Mouse (Mus musculus) intestine, embryonic 16.5 days (tissue): ENCODE data around the gene Olfr69. TPM values are rescaled to one million over a fixed set of nuclear protein-coding genes. Genes with fewer than 3 reads are reported as not detected.
"Not testable (repeated sequence)": the region's sequence is repeated elsewhere in the genome, so short reads cannot be mapped to it uniquely, and the experiment has no call there.

Source experiments
- ATAC-seq: fragments of 200-750 bp; cut with Nextera tagmentation; 2 replicates; pipeline ENCODE4 v1.8.0; 2017; ENCODE audit warnings: moderate TSS enrichment, moderate library complexity
- H3K27ac ChIP-seq: fragments of 300-500 bp; sonication (generic); 2 replicates; pipeline ENCODE4 v1.5.1; 2014; ENCODE audit warnings: mild to moderate bottlenecking, low read length
- H3K27me3 ChIP-seq: fragments of 300-500 bp; sonication (generic); replicated peaks from 2 replicates; pipeline ENCODE4 v1.6.1; 2014; ENCODE audit warnings: low read length, control low read depth, mixed read lengths; ENCODE audit not compliant: control insufficient read depth, insufficient read depth
- H3K36me3 ChIP-seq: fragments of 300-500 bp; sonication (generic); 2 replicates; pipeline ENCODE4 v1.6.1; 2014; ENCODE audit warnings: low read length, control low read depth; ENCODE audit not compliant: control insufficient read depth, insufficient read depth
- H3K4me1 ChIP-seq: fragments of 300-500 bp; sonication (generic); 2 replicates; pipeline ENCODE4 v1.6.1; 2014; ENCODE audit warnings: low read length, control low read depth, mixed read lengths; ENCODE audit not compliant: control insufficient read depth, insufficient read depth
- H3K4me2 ChIP-seq: fragments of 300-500 bp; sonication (generic); 2 replicates; pipeline ENCODE4 v1.6.1; 2014; ENCODE audit warnings: low read depth, low read length, control low read depth
- H3K4me3 ChIP-seq: fragments of 300-500 bp; sonication (generic); 2 replicates; pipeline ENCODE4 v1.5.1; 2014; ENCODE audit warnings: mild to moderate bottlenecking, low read length
- H3K9ac ChIP-seq: fragments of 300-500 bp; sonication (generic); 2 replicates; pipeline ENCODE4 v1.6.1; 2014; ENCODE audit warnings: low read depth, low read length
- H3K9me3 ChIP-seq: fragments of 300-500 bp; sonication (generic); 2 replicates; pipeline ENCODE4 v1.6.1; 2016; ENCODE audit warnings: low read length, control low read depth; ENCODE audit not compliant: control insufficient read depth
- WGBS: fragments of 180-500 bp; shearing (Covaris S2); extraction: QIAGEN DNeasy Blood & Tissue Kit; methylation state at CpG from one replicate; pipeline ENCODE4 v1.1.7; 2014; 5-methylcytosine and 5-hydroxymethylcytosine counted together
- polyA plus RNA-seq: library from polyadenylated mRNA; unstranded; fragments of >200 nt; fragmentation: Nextera tagmentation; extraction: Ambion mirVana; gene quantifications from 2 replicates; pipeline ENCODE4 v1.2.1, GENCODE M21; 2015

Gene Olfr69
- polyA plus RNA-seq, 1 experiment from 2014 or later = not detected

GRCm38 (mm10) chr7:103757233-103757632 is 14.2 kb downstream of the Olfr69 start, which contains the start of gene Olfr630:
Gene Olfr630, minus strand, starts transcription at chr7:103757333.
- no peaks in the 10 kb centered on the region for H3K4me1 ChIP-seq
- no peaks in the 10 kb centered on the region for H3K9me3 ChIP-seq
- H3K27ac ChIP-seq = no peak within 1 kb of the TSS
- no peak within 1 kb of the TSS for H3K9ac ChIP-seq
- H3K4me2 ChIP-seq = no peak within 1 kb of the TSS
- H3K36me3 ChIP-seq = no peaks in the 10 kb centered on the region
- WGBS = 44% methylated on average over 2 of the region's 2 CpGs
- no peaks in the 10 kb centered on the region for H3K27me3 ChIP-seq
- no peak within 1 kb of the TSS for H3K4me3 ChIP-seq
- no peak for ATAC-seq

DNA sequence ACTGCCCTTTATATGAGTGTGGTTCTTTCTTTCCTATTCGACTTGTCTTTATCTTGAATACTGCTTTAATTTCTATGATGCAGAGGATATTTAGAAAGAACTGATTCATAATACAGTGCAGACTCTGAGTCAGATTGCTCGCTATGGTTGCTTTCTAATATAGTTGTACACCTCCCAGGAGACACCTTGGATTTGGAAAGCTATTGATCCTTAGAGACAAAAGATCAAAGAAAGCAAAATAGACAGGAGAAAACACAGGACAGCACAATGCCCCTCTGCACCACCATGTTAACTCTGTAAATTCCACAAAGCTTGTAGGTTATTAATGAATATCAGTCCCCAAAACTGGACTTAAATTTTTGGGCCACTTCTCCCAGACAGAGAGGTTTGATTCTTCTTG is 26.6 kb downstream of the Olfr69 start, which contains the start of gene Olfr629:
Gene Olfr629, minus strand, starts transcription at position 101 of the 400 bp plus-strand sequence.
- no peak for ATAC-seq
- Histone ChIP-seq H3K9ac (no peak within 1 kb of the TSS), H3K27me3 (no peaks in the 10 kb centered on the region), H3K9me3 (no peaks in the 10 kb centered on the region), H3K4me3 (no peak within 1 kb of the TSS), H3K36me3 (no peaks in the 10 kb centered on the region), H3K27ac (no peak within 1 kb of the TSS), H3K4me2 (no peak within 1 kb of the TSS), H3K4me1 (no peaks in the 10 kb centered on the region)
- 78% methylated on average over 2 of the region's 2 CpGs for WGBS

GRCm38 (mm10) chr7:103730074-103730473 is 41.3 kb downstream of the Olfr69 start, which contains the start of gene Olfr628:
Gene Olfr628, plus strand, starts transcription at chr7:103730374.
- Histone ChIP-seq H3K27me3 (no peaks in the 10 kb centered on the region), H3K4me1 (no peaks in the 10 kb centered on the region), H3K4me2 (no peak within 1 kb of the TSS), H3K9me3 (no peaks in the 10 kb centered on the region), H3K4me3 (no peak within 1 kb of the TSS), H3K27ac (no peak within 1 kb of the TSS), H3K36me3 (no peaks in the 10 kb centered on the region), H3K9ac (no peak within 1 kb of the TSS)
- WGBS = 89% methylated on average over 1 of the region's 1 CpGs
- ATAC-seq = no peak

GRCm38 (mm10) chr7:103716398-103716797 is 55.0 kb downstream of the Olfr69 start:
- not testable (repeated sequence) for H3K27me3 ChIP-seq, H3K4me3 ChIP-seq, H3K9me3 ChIP-seq, H3K4me1 ChIP-seq, H3K36me3 ChIP-seq, H3K27ac ChIP-seq, H3K9ac ChIP-seq, ATAC-seq, H3K4me2 ChIP-seq
- 93% methylated on average over 1 of the region's 1 CpGs for WGBS

Other genes with a start within 250 kb of the Olfr69 start
- gene Olfr612, start 228.9 kb downstream of the Olfr69 start, polyA plus RNA-seq = not detected in 2 replicates
- gene Olfr613, start 223.5 kb downstream of the Olfr69 start, polyA plus RNA-seq = not detected in 2 replicates
- gene Olfr615, start 215.5 kb downstream of the Olfr69 start, polyA plus RNA-seq = not detected in 2 replicates
- not detected in 2 replicates for gene Olfr616, start 202.5 kb downstream of the Olfr69 start, polyA plus RNA-seq
- gene Olfr617, start 198.5 kb downstream of the Olfr69 start, polyA plus RNA-seq = not detected in 2 replicates
- not detected in 2 replicates for gene Olfr618, start 181.5 kb downstream of the Olfr69 start, polyA plus RNA-seq
- gene Olfr619, start 171.0 kb downstream of the Olfr69 start, polyA plus RNA-seq = not detected in 2 replicates
- not detected in 2 replicates for gene Olfr620, start 159.1 kb downstream of the Olfr69 start, polyA plus RNA-seq
- gene Olfr622, start 128.9 kb downstream of the Olfr69 start, polyA plus RNA-seq = not detected in 2 replicates
- gene Olfr623, start 107.9 kb downstream of the Olfr69 start, polyA plus RNA-seq = not detected in 2 replicates
- gene Olfr624, start 100.4 kb downstream of the Olfr69 start, polyA plus RNA-seq = 0.04 and 0.06 TPM in 2 replicates
- not detected in 2 replicates for gene Olfr625-ps1, start 88.9 kb downstream of the Olfr69 start, polyA plus RNA-seq
- gene Olfr243, start 56.9 kb downstream of the Olfr69 start, polyA plus RNA-seq = not detected in 2 replicates
- gene Olfr628, start 41.2 kb downstream of the Olfr69 start, polyA plus RNA-seq = not detected in 2 replicates
- not detected in 2 replicates for gene Olfr629, start 26.7 kb downstream of the Olfr69 start, polyA plus RNA-seq
- not detected in 2 replicates for gene Olfr630, start 14.3 kb downstream of the Olfr69 start, polyA plus RNA-seq
- not detected in 2 replicates for gene Olfr68, start 8.1 kb upstream of the Olfr69 start, polyA plus RNA-seq
- not detected in 2 replicates for gene Olfr67, start 20.2 kb upstream of the Olfr69 start, polyA plus RNA-seq
- 1,955 and 2,476 TPM in 2 replicates for gene Hbb-bt, start 42.4 kb upstream of the Olfr69 start, polyA plus RNA-seq
- gene Hbb-bs, start 56.5 kb upstream of the Olfr69 start, polyA plus RNA-seq = 6,207 and 7,496 TPM in 2 replicates
- gene Hbb-bh2, start 68.9 kb upstream of the Olfr69 start, polyA plus RNA-seq = not detected in 2 replicates
- 0.64 and 1.2 TPM in 2 replicates for gene Hbb-bh1, start 71.6 kb upstream of the Olfr69 start, polyA plus RNA-seq
- 30.0 and 42.2 TPM in 2 replicates for gene Hbb-y, start 81.6 kb upstream of the Olfr69 start, polyA plus RNA-seq
- not detected in 2 replicates for gene Olfr66, start 114.7 kb upstream of the Olfr69 start, polyA plus RNA-seq
- not detected in 2 replicates for gene Olfr64, start 122.9 kb upstream of the Olfr69 start, polyA plus RNA-seq
- not detected in 2 replicates for gene Olfr65, start 131.9 kb upstream of the Olfr69 start, polyA plus RNA-seq
- not detected in 2 replicates for gene Olfr631, start 157.2 kb upstream of the Olfr69 start, polyA plus RNA-seq
- not detected in 2 replicates for gene Olfr632, start 162.8 kb upstream of the Olfr69 start, polyA plus RNA-seq
- not detected in 2 replicates for gene Olfr633, start 172.8 kb upstream of the Olfr69 start, polyA plus RNA-seq
- not detected in 2 replicates for gene Olfr635, start 199.6 kb upstream of the Olfr69 start, polyA plus RNA-seq
- not detected in 2 replicates for gene Olfr638, start 227.2 kb upstream of the Olfr69 start, polyA plus RNA-seq
- gene Olfr639, start 245.7 kb upstream of the Olfr69 start, polyA plus RNA-seq = not detected in 2 replicates